Mouse (Mus musculus): ENCODE measurements around the gene Ppp1r32. TPM values are rescaled to one million over a fixed set of nuclear protein-coding genes. Genes with fewer than 3 reads are reported as not detected.

Gene Ppp1r32
- polyA plus RNA-seq, 1 experiment: 1.00 TPM

DNA sequence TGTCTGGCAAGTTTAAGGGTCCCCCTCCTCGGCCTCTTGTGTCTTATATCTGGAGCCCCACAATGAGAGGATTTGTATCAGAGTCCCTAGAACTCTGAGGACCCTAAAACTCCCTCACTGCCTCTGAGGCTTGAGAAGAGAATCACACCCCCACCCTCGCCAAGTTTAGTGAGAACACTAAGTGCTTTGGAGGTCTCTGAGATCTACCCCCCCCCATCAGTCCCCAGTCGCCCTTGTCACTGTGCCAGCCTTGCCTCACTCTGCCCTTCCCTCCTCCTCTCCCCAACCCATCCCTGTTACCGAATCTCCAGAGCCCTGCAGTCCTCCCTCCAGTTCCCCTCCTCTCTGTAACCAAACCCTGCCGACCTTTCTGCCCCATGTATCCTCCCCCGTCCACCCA is 55.9 kb downstream of the Ppp1r32 start:
- WGBS: 58% methylated on average over 6 of the region's 6 CpGs
- H3K4me1 ChIP-seq (ENCODE audit: control insufficient read depth, insufficient read depth, low read length): no peaks in the 10 kb centered on the region
- TF ChIP-seq CTCF (IDR thresholded peaks at IDR 0.05; ENCODE audit: control insufficient read depth, insufficient read depth, low read length) (no peak), POLR2A (IDR thresholded peaks at IDR 0.05; ENCODE audit: borderline replicate concordance, control insufficient read depth, low read depth, low read length) (no peak)
- no peak overlapping the region for H3K27ac ChIP-seq (ENCODE audit: control insufficient read depth, insufficient read depth, low read depth, low read length, poor library complexity)
- no peak overlapping the region for H3K4me3 ChIP-seq (replicated peaks; ENCODE audit: control insufficient read depth, low read depth, low read length)

DNA sequence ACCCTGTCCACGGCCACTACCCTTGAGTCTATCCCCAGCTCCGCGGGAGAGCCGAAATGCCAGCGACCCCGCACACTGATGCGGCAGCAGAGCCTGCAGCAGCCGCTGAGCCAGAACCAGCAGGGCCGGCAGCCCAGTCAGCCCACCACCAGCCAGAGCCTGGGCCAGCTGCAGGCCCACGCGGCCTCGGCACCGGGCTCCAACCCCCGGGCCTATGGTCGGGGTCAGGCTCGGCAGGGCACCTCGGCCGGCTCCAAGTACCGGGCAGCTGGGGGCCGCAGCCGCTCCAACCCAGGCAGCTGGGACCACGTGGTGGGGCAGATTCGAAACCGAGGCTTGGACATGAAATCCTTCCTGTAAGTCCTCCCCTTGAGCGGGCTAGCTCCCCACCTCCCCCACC is 56.4 kb downstream of the Ppp1r32 start:
- H3K4me1 ChIP-seq (ENCODE audit: control insufficient read depth, insufficient read depth, low read length): no peaks in the 10 kb centered on the region
- 45% methylated on average over 25 of the region's 25 CpGs for WGBS

DNA sequence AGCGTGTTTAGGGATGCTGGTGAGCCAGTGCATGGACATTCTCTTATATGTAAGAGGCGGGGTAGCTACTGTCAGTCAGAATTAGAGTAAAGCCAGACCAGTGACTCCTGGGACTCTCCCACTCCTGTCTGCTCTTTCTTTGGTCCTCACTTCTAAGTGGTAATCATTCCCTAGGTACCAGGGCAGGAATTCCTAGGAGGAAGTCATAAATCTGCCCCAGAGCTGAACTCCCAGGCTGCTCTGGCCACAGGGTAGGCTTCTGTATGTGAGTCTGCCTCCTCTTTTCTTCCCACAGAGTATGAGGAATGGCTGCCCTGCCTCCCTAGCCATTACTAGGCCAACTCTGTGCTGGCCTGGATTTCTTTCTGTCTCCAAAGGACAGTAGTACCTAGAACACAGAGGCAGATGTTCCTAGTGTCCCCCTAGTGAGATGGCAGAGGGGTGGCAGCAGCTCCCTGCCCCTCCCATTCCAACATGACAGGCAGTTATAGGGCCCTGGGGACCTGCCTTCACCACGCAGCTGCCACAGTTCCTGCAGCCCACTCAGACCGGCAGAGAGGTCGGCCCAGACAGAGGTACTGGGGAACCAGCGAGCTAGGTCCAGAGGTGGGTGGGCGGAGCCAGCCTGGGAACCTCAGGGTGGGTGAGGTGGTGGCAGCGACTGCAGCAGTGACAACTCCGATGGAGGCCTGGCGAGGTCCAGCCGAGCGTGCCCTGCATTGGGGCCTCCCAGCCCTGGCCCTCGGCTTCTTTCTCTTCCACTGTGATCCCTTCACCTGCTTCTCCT is 57.1 kb downstream of the Ppp1r32 start:
- H3K4me1 ChIP-seq (ENCODE audit: control insufficient read depth, insufficient read depth, low read length): no peaks in the 10 kb centered on the region
- 42% methylated on average over 13 of the region's 13 CpGs for whole genome bisulfite sequencing
- H3K4me3 ChIP-seq (replicated peaks; ENCODE audit: control insufficient read depth, low read depth, low read length): no peak overlapping the region
- H3K27ac ChIP-seq (ENCODE audit: control insufficient read depth, insufficient read depth, low read depth, low read length, poor library complexity): no peak overlapping the region
- no peak for TF ChIP-seq POLR2A (IDR thresholded peaks at IDR 0.05; ENCODE audit: borderline replicate concordance, control insufficient read depth, low read depth, low read length)
- no peak for TF ChIP-seq CTCF (IDR thresholded peaks at IDR 0.05; ENCODE audit: control insufficient read depth, insufficient read depth, low read length)

More for the DNA sequence above, 56.4 kb downstream of the Ppp1r32 start:
- H3K4me3 ChIP-seq (replicated peaks; ENCODE audit: control insufficient read depth, low read depth, low read length): no peak overlapping the region
- TF ChIP-seq POLR2A (IDR thresholded peaks at IDR 0.05; ENCODE audit: borderline replicate concordance, control insufficient read depth, low read depth, low read length) (no peak), CTCF (IDR thresholded peaks at IDR 0.05; ENCODE audit: control insufficient read depth, insufficient read depth, low read length) (no peak)
- no peak overlapping the region for H3K27ac ChIP-seq (ENCODE audit: control insufficient read depth, insufficient read depth, low read depth, low read length, poor library complexity)

DNA sequence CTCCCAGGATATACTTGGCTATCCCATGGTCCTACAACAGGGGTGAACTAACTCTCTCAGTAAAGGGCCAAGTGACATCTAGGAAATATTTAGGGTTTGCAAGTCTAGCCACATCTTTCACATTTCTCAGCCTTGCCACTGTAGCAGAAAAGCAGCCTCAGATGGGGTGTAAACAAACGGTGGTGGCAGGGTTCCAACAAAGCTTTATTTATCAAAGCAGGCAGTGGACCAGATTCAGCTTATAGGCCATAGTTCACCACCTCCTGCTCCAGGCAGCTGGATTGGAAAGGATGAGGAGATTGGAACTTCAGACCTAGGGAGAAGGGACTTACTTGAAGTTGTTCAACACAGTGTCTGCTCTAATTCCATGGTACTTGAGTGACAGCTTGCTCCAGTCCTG is 58.0 kb downstream of the Ppp1r32 start:
- no peak overlapping the region for H3K4me3 ChIP-seq (replicated peaks; ENCODE audit: control insufficient read depth, low read depth, low read length)
- no peaks in the 10 kb centered on the region for H3K4me1 ChIP-seq (ENCODE audit: control insufficient read depth, insufficient read depth, low read length)
- TF ChIP-seq CTCF (IDR thresholded peaks at IDR 0.05; ENCODE audit: control insufficient read depth, insufficient read depth, low read length) (no peak), POLR2A (IDR thresholded peaks at IDR 0.05; ENCODE audit: borderline replicate concordance, control insufficient read depth, low read depth, low read length) (no peak)
- no peak overlapping the region for H3K27ac ChIP-seq (ENCODE audit: control insufficient read depth, insufficient read depth, low read depth, low read length, poor library complexity)
- 64% methylated on average over 1 of the region's 1 CpGs for WGBS

Other genes starting within 250 kb of the Ppp1r32 start
- 0.35 TPM in 1 of 2 replicates, not detected in the other for gene Myrf, start 242.2 kb downstream of the Ppp1r32 start, polyA plus RNA-seq (2011; ENCODE audit: insufficient read depth, insufficient read length, low replicate concordance, missing spikeins)
- 0.18 TPM in 1 of 2 replicates, not detected in the other for gene Dagla, start 178.1 kb downstream of the Ppp1r32 start, polyA plus RNA-seq (2011; ENCODE audit: insufficient read depth, insufficient read length, low replicate concordance, missing spikeins)
- 0.37 and 1.9 TPM in 2 replicates for gene Syt7, start 93.8 kb downstream of the Ppp1r32 start, polyA plus RNA-seq (2011; ENCODE audit: insufficient read depth, insufficient read length, low replicate concordance, missing spikeins)
- not detected in 2 replicates for gene Lrrc10b, start 25.5 kb downstream of the Ppp1r32 start, polyA plus RNA-seq (2011; ENCODE audit: insufficient read depth, insufficient read length, low replicate concordance, missing spikeins)
- gene Cpsf7, start 42.3 kb upstream of the Ppp1r32 start, polyA plus RNA-seq (2011; ENCODE audit: insufficient read depth, insufficient read length, low replicate concordance, missing spikeins): 46.7 and 87.1 TPM in 2 replicates
- 23.6 and 31.2 TPM in 2 replicates for gene Sdhaf2, start 43.2 kb upstream of the Ppp1r32 start, polyA plus RNA-seq (2011; ENCODE audit: insufficient read depth, insufficient read length, low replicate concordance, missing spikeins)
- 18.5 and 25.1 TPM in 2 replicates for gene Tmem216, start 73.3 kb upstream of the Ppp1r32 start, polyA plus RNA-seq (2011; ENCODE audit: insufficient read depth, insufficient read length, low replicate concordance, missing spikeins)
- gene Cyb561a3, start 94.2 kb upstream of the Ppp1r32 start, polyA plus RNA-seq (2011; ENCODE audit: insufficient read depth, insufficient read length, low replicate concordance, missing spikeins): 17.7 and 34.4 TPM in 2 replicates
- 7.2 and 16.5 TPM in 2 replicates for gene Tmem138, start 94.4 kb upstream of the Ppp1r32 start, polyA plus RNA-seq (2011; ENCODE audit: insufficient read depth, insufficient read length, low replicate concordance, missing spikeins)
- 59.3 and 107 TPM in 2 replicates for gene Ddb1, start 122.4 kb upstream of the Ppp1r32 start, polyA plus RNA-seq (2011; ENCODE audit: insufficient read depth, insufficient read length, low replicate concordance, missing spikeins)
- gene Tkfc, start 122.7 kb upstream of the Ppp1r32 start, polyA plus RNA-seq (2011; ENCODE audit: insufficient read depth, insufficient read length, low replicate concordance, missing spikeins): 3.7 and 5.3 TPM in 2 replicates
- 0.41 and 0.77 TPM in 2 replicates for gene Vwce, start 151.3 kb upstream of the Ppp1r32 start, polyA plus RNA-seq (2011; ENCODE audit: insufficient read depth, insufficient read length, low replicate concordance, missing spikeins)
- not detected in 2 replicates for gene Pga5, start 195.1 kb upstream of the Ppp1r32 start, polyA plus RNA-seq (2011; ENCODE audit: insufficient read depth, insufficient read length, low replicate concordance, missing spikeins)
- 14.4 and 29.5 TPM in 2 replicates for gene Vps37c, start 205.8 kb upstream of the Ppp1r32 start, polyA plus RNA-seq (2011; ENCODE audit: insufficient read depth, insufficient read length, low replicate concordance, missing spikeins)